Comparison of ENCODE assay signal across 8 mouse cellular contexts in genomic region chr1:63445149-63445609, GRCm38 (mm10). TPM values are rescaled to one million over a fixed set of nuclear protein-coding genes. Genes with fewer than 3 reads are reported as not detected.
DNase-seq lines count a peak whose midpoint lies in the region; ATAC-seq and TF ChIP-seq lines count a peak whose summit lies in the region.

No protein-coding gene starts in this region.

- WGBS in lung, embryonic 14.5 days, result 62% methylated on average over 10 of the region's 10 CpGs
- WGBS in forebrain, embryonic 10.5 days, result 59% methylated on average over 10 of the region's 10 CpGs
- 61% methylated on average over 10 of the region's 10 CpGs for WGBS in neural tube, embryonic 12.5 days

- DNase-seq in lung, embryonic 14.5 days, result no peak
- no peak for DNase-seq in lung, postnatal 14 days
- DNase-seq in forebrain, embryonic 10.5 days (ENCODE audit: extremely low spot score, low spot score), result no peak
- peak; percentile 30 to 36 for DNase-seq in layer of hippocampus, postnatal 10 days (ENCODE audit: low spot score in 2 of 2)
- no peak for DNase-seq in kidney, postnatal 10 days
- no peak for DNase-seq in gastrocnemius, postnatal 25 days

- H3K27ac ChIP-seq in lung, embryonic 14.5 days (ENCODE audit: low read depth), result no peak overlapping the region
- H3K27ac ChIP-seq in forebrain, embryonic 10.5 days, result peak overlapping the region; percentile 90
- no peak overlapping the region for H3K27ac ChIP-seq in neural tube, embryonic 12.5 days

- H3K9me3 ChIP-seq in lung, embryonic 14.5 days (ENCODE audit: low read depth, low read length), result no peaks in the 10 kb centered on the region
- no peaks in the 10 kb centered on the region for H3K9me3 ChIP-seq in forebrain, embryonic 10.5 days
- H3K9me3 ChIP-seq in neural tube, embryonic 12.5 days, result no peaks in the 10 kb centered on the region

- no peak for TF ChIP-seq CTCF in lung, embryonic 14.5 days (IDR thresholded peaks at IDR 0.05; ENCODE audit: low read depth)

- peak overlapping the region; percentile 99 for H3K4me2 ChIP-seq in lung, embryonic 14.5 days
- peak overlapping the region; percentile 100 for H3K4me2 ChIP-seq in neural tube, embryonic 12.5 days (replicated peaks)

- H3K4me3 ChIP-seq in lung, embryonic 14.5 days (ENCODE audit: low read depth, low read length), result peak overlapping the region; percentile 61
- H3K4me3 ChIP-seq in forebrain, embryonic 10.5 days, result peak overlapping the region; percentile 90
- peak overlapping the region; percentile 81 for H3K4me3 ChIP-seq in neural tube, embryonic 12.5 days

- no peak overlapping the region for H3K9ac ChIP-seq in lung, embryonic 14.5 days
- H3K9ac ChIP-seq in neural tube, embryonic 12.5 days, result peak overlapping the region; percentile 89

- no peaks in the 10 kb centered on the region for H3K4me1 ChIP-seq in lung, embryonic 14.5 days (ENCODE audit: insufficient read depth)
- H3K4me1 ChIP-seq in forebrain, embryonic 10.5 days, result peaks cover 17% of the 10 kb centered on the region
- peaks cover 8% of the 10 kb centered on the region for H3K4me1 ChIP-seq in neural tube, embryonic 12.5 days

- H3K36me3 ChIP-seq in lung, embryonic 14.5 days (ENCODE audit: insufficient read depth), result no peaks in the 10 kb centered on the region
- no peaks in the 10 kb centered on the region for H3K36me3 ChIP-seq in forebrain, embryonic 10.5 days (replicated peaks)
- H3K36me3 ChIP-seq in neural tube, embryonic 12.5 days, result no peaks in the 10 kb centered on the region

- peak; percentile 13; the same call in 1 of the 2 replicates for ATAC-seq in lung, embryonic 14.5 days (ENCODE audit: insufficient read depth)
- peak; percentile 38; the same call in 1 of the 2 replicates for ATAC-seq in neural tube, embryonic 12.5 days (ENCODE audit: low FRiP score, low read depth)
- ATAC-seq in erythroid progenitor cell, adult 5-6 weeks (replicated peaks; ENCODE audit: low FRiP score, poor library complexity, severe bottlenecking), result no peak

- H3K27me3 ChIP-seq in lung, embryonic 14.5 days (ENCODE audit: insufficient read depth, low read length), result peaks cover 20% of the 10 kb centered on the region
- H3K27me3 ChIP-seq in forebrain, embryonic 10.5 days (ENCODE audit: poor library complexity, severe bottlenecking), result peaks cover 43% of the 10 kb centered on the region
- H3K27me3 ChIP-seq in neural tube, embryonic 12.5 days (replicated peaks), result 0 out of 2 replicates have a peak, but pooled peaks cover 3% of the 10 kb centered on the region

RNA-seq across cellular contexts. Expression of gene Adam23, which starts 0.5 kb away (rescaled TPM):
- polyA plus RNA-seq in lung, embryonic 14.5 days (2014; fragmentation: Nextera tagmentation; extraction: Ambion mirVana), result 1.2 and 1.3 TPM in 2 replicates
- 3.6 and 3.7 TPM in 2 replicates for polyA plus RNA-seq in forebrain, embryonic 10.5 days (2016; fragmentation: Nextera tagmentation; extraction: Ambion mirVana)
- 100 to 1,000 TPM; 173 to 177 TPM for total RNA-seq in layer of hippocampus, postnatal 10 days (2021)
- polyA plus RNA-seq in neural tube, embryonic 12.5 days (2016; fragmentation: Nextera tagmentation; extraction: Ambion mirVana), result 8.8 and 12.6 TPM in 2 replicates
- total RNA-seq in erythroid progenitor cell, adult 5-6 weeks (2015; ENCODE audit: low replicate concordance), result not detected in 2 replicates
- total RNA-seq in erythroid progenitor cell, adult 5-6 weeks (2017; ENCODE audit: low replicate concordance), result not detected in 2 replicates
- 1 to 10 TPM; 1.3 to 2.3 TPM for total RNA-seq in gastrocnemius, postnatal 25 days (2021)

Comparison
In these comparisons a context has a peak if more than half of its experiments do, and no peak if none do; other contexts are left out.
1. DNase-seq: peak in layer of hippocampus, postnatal 10 days (2 of 2); none in lung, embryonic 14.5 days (single experiment), lung, postnatal 14 days (single experiment), forebrain, embryonic 10.5 days (single experiment), kidney, postnatal 10 days (single experiment) and gastrocnemius, postnatal 25 days (single experiment).
2. RNA of gene Adam23, which starts 0.5 kb away (total RNA-seq): 173 to 177 TPM in layer of hippocampus, postnatal 10 days; 1.3 to 2.3 TPM in gastrocnemius, postnatal 25 days and not detected in erythroid progenitor cell, adult 5-6 weeks; every median in the first group is over 10 times any median in the second.
3. Peak in every context shown above with its lines, with median percentiles within 50 percentile points of each other: H3K4me3 ChIP-seq.